In the genomic region with DNA sequence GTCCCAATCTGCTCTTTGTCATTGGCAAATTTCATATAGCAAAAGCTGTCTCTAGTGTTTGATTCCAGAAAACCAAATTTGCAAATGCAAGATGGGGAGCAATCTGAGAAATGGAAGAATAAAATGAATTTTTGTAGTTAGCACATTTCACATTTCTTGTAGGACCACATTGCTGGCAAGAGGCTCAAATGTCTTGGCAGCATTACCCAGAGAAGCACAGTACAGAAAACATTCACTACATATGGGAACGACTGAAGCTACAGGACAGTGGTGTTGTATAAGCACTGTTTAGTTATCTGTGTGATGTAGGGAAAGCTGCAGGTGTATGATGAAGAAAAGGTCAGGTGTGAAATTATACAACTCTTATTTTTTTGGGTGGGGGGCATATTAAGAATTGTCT, we compare ENCODE assay signal across 17 mouse cellular contexts.
"Had no signal": no experiment of that assay in that cellular context is flagged by ENCODE, and none has a peak within 500 bp of the region (broad histone marks: within the 10 kb centered on the region; RNA-seq: fewer than 3 reads in every experiment).

No protein-coding gene starts in this region.

- DNase-seq: gastrocnemius, postnatal 14 days; gastrocnemius, postnatal 36 days; heart, adult 11 months; heart, adult 2 months; heart, postnatal 14 days; heart, postnatal 36 days; kidney, adult 11 months; kidney, adult 2 months; kidney, adult 9 months; kidney, postnatal 14 days; kidney, postnatal 36 days; layer of hippocampus, adult 9-11 months; layer of hippocampus, postnatal 36 days; left cerebral cortex, postnatal 4 days had no signal

- ATAC-seq: hindbrain, postnatal 0 days; intestine, embryonic 16.5 days; liver, embryonic 12.5 days had no signal
